Mouse (Mus musculus): Measurements from ENCODE around the gene Aatk.

GRCm38 (mm10) chr11:120072986-120073647 lies 26.1 kb upstream of the Aatk start:
- TF ChIP-seq POLR2A (IDR thresholded peaks at IDR 0.05; ENCODE audit: extremely low read depth, insufficient read depth, low read length) (no peak), CTCF (IDR thresholded peaks at IDR 0.05; ENCODE audit: extremely low read depth, insufficient read depth, low read length) (no peak)
